Mouse (Mus musculus) limb, embryonic 12.5 days (tissue): ENCODE data around the gene Syngr4. TPM values are rescaled to one million over a fixed set of nuclear protein-coding genes. Genes with fewer than 3 reads are reported as not detected.
A peak's percentile ranks its signal among the peaks of the same experiment; 100 is the strongest.
"Not testable (repeated sequence)": the region's sequence is repeated elsewhere in the genome, so short reads cannot be mapped to it uniquely, and the experiment has no call there.

Experiments
- ATAC-seq: fragments of 200-750 bp; cut with Nextera tagmentation; 2 replicates; pipeline ENCODE4 v1.8.0; 2017; ENCODE audit warnings: low read depth, moderate TSS enrichment; ENCODE audit not compliant: insufficient number of reproducible peaks, insufficient read depth, low FRiP score, low TSS enrichment
- H3K27ac ChIP-seq: fragments of 300-500 bp; sonication (generic); 2 replicates; pipeline ENCODE4 v1.5.1; 2016; ENCODE audit warnings: mild to moderate bottlenecking, moderate library complexity
- H3K27me3 ChIP-seq: fragments of 300-500 bp; sonication (generic); 2 replicates; pipeline ENCODE4 v1.6.1; 2016; ENCODE audit warnings: mild to moderate bottlenecking, moderate library complexity
- H3K36me3 ChIP-seq: fragments of 300-500 bp; sonication (generic); 2 replicates; pipeline ENCODE4 v1.6.1; 2016; ENCODE audit warnings: mild to moderate bottlenecking, moderate library complexity
- H3K4me1 ChIP-seq: fragments of 300-500 bp; sonication (generic); replicated peaks from 2 replicates; pipeline ENCODE4 v1.6.1; 2016
- H3K4me2 ChIP-seq: fragments of 300-500 bp; sonication (generic); 2 replicates; pipeline ENCODE4 v1.6.1; 2016; ENCODE audit warnings: mild to moderate bottlenecking, moderate library complexity
- H3K4me3 ChIP-seq: fragments of 300-500 bp; sonication (generic); replicated peaks from 2 replicates; pipeline ENCODE4 v1.5.1; 2016; ENCODE audit warnings: mild to moderate bottlenecking
- H3K9ac ChIP-seq: fragments of 300-500 bp; sonication (generic); replicated peaks from 2 replicates; pipeline ENCODE4 v1.6.1; 2016; ENCODE audit warnings: mild to moderate bottlenecking, moderate library complexity
- H3K9me3 ChIP-seq: fragments of 300-500 bp; sonication (generic); 2 replicates; pipeline ENCODE4 v1.6.1; 2016; ENCODE audit warnings: mild to moderate bottlenecking, moderate library complexity
- WGBS: fragments of 180-500 bp; shearing (Covaris S2); methylation state at CpG from one replicate; pipeline ENCODE4 v1.1.7; 2016; 5-methylcytosine and 5-hydroxymethylcytosine counted together
- polyA plus RNA-seq: library from polyadenylated mRNA; unstranded; fragments of >200 nt; fragmentation: Nextera tagmentation; extraction: Ambion mirVana; gene quantifications from 2 replicates; pipeline ENCODE4 v1.2.1, GENCODE M21; 2016

Syngr4 gene
- polyA plus RNA-seq, 1 experiment from 2014 or later = 0.65 TPM

DNA sequence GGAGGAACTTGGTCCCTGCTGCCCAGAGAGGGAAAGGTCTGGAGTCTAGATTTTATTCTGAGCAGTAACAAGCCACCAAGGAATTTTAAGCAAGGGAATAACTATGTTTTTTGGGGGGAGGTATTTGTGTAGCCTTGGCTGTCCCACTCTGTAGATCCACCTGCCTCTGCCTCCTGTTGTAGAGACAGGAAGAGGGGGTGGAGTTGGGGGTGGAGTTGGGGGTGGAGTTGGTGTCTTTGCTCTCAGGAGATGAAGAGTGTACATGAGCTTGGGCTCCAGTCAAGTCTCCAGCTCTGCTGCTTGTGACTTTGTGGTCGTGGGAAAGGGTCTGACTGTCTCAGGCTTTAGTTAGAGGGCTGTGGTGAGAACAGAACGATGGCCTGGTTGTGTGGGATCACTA lies 15.5 kb downstream of the Syngr4 start:
- Histone ChIP-seq H3K9ac (no peak overlapping the region), H3K27ac (no peak overlapping the region), H3K4me3 (no peak overlapping the region), H3K4me1 (no peaks in the 10 kb centered on the region), H3K4me2 (no peak overlapping the region), H3K27me3 (no peaks in the 10 kb centered on the region), H3K9me3 (0 out of 2 replicates have a peak, but pooled peaks cover 4% of the 10 kb centered on the region), H3K36me3 (peaks cover 97% of the 10 kb centered on the region)
- 90% methylated on average over 2 of the region's 2 CpGs for WGBS
- ATAC-seq = no peak

DNA sequence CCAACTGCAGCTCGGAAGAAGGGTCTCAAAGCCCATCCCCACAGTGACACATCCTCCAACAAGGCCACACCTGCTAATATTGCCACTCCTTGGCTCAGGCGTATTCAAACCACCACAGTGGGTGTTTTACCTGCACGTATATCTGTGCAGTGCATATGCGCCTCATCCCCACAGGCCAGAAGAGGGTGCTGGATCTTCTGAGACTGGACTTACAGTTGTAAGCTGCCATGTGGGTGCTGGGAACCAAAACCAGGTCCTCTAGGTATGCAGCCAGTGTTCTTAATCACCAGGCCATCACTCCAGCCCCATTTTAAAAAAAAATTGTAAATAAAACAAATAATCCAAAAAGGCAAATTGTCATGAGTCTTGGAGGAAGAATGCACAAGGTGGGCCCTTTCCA lies 16.0 kb downstream of the Syngr4 start:
- Histone ChIP-seq H3K9ac (no peak overlapping the region), H3K9me3 (0 out of 2 replicates have a peak, but pooled peaks cover 4% of the 10 kb centered on the region), H3K36me3 (peaks cover 98% of the 10 kb centered on the region), H3K27me3 (no peaks in the 10 kb centered on the region), H3K4me1 (no peaks in the 10 kb centered on the region), H3K27ac (no peak overlapping the region), H3K4me2 (no peak overlapping the region), H3K4me3 (no peak overlapping the region)
- no peak for ATAC-seq
- WGBS = 97% methylated on average over 4 of the region's 4 CpGs

DNA sequence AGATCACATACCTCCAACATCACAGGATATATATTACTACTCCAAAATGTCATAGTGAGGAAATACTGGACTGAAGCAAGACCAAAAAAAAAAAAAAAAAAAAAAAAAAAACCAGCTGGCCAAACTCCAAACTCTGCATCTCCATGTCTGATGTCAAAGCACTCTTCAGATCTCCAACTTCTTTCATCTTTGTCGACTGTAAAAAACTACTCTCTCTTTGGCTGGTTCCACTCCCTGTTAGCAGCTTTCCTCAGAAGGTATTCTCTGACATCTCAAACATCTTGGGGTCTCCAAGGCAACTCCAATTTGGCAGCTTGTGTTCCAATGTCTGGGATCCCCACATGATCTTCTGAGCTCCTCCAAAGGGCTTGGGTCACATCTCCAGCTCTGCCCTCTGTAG lies 18.2 kb downstream of the Syngr4 start, which contains the start of gene Grin2d:
TSS of gene Grin2d (minus strand) at position 101 of the 400 bp plus-strand sequence.
- Histone ChIP-seq H3K36me3 (peaks cover 92% of the 10 kb centered on the region), H3K4me1 (peaks cover 17% of the 10 kb centered on the region)
- not testable (repeated sequence) for H3K9ac ChIP-seq, H3K9me3 ChIP-seq, H3K4me2 ChIP-seq, H3K4me3 ChIP-seq, H3K27ac ChIP-seq, H3K27me3 ChIP-seq, ATAC-seq
- 100% methylated on average over 1 of the region's 1 CpGs for WGBS

DNA sequence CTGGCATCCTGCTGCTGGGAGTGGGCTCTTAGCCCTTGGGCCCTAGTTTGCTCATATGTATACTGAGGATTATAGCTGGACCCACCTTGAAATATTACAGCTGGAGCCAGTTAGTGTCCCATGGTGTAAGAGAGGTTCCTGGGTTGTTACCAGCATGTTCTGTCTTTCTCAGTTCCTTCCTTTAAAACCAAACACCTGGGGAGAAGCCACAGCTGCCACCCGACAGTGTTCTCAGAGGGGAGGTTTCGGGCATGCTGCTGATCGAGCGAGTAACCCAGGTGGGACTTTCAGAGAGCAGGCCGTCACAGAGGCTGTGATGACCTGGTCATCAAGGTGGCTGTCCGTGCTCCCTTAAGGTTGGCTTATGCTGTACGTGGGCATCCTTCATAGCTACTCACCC lies 19.6 kb downstream of the Syngr4 start:
- no peak overlapping the region for H3K27ac ChIP-seq
- ATAC-seq = no peak
- no peak overlapping the region for H3K4me3 ChIP-seq
- 0 out of 2 replicates have a peak, but pooled peaks cover 4% of the 10 kb centered on the region for H3K9me3 ChIP-seq
- peaks cover 17% of the 10 kb centered on the region for H3K4me1 ChIP-seq
- peaks cover 78% of the 10 kb centered on the region for H3K36me3 ChIP-seq
- H3K27me3 ChIP-seq = peaks cover 3% of the 10 kb centered on the region
- H3K9ac ChIP-seq = no peak overlapping the region
- no peak overlapping the region for H3K4me2 ChIP-seq
- 94% methylated on average over 7 of the region's 7 CpGs for WGBS

DNA sequence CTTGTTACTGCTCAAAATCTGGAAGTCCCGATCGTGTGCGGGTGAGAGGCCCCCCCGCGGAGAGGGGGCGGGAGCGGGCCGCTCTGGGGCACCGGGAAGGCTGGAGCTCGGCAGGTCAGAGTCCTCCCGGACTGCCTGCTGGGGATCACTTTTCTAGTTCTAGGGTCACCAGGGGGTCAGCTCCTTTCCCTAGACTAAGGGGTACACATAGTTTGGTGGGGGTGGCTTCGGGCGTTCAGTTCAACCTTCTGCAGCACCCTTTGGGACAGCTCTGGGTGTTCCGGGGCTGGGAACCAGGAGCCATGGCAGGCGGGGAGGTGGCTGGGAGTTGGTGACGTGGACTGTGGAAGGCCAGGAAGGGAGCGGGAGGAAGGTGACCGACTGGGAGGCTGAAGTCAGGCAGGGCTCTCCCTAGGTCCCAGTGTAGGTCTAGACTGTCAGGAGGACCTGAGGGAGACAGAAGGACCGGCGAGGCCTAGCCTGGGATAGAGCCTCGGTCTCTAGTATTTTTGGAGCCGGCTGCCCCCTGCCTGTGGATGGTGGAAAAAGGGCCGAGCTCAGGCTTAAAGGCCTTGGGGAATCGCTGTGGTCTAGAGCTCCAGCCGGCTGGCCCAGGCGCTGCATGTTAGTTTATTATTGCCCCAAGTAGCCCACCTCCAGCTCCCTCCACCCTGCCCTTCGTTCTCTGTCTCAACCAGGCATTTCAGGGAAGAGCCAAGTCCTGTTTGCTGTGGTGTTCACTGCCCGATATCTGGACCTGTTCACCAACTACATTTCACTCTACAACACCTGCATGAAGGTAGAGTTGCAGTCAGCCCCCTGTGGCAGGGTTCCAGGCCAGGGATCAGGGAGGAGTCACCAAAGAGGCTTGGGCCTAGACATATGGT lies 23.2 kb downstream of the Syngr4 start:
- peak overlapping the region; percentile 76 for H3K4me2 ChIP-seq
- H3K36me3 ChIP-seq = peaks cover 42% of the 10 kb centered on the region
- H3K9me3 ChIP-seq = no peaks in the 10 kb centered on the region
- peak; percentile 22 for ATAC-seq
- peak overlapping the region; percentile 72 for H3K4me3 ChIP-seq
- peaks cover 39% of the 10 kb centered on the region for H3K27me3 ChIP-seq
- H3K9ac ChIP-seq = peak overlapping the region; percentile 96
- peak overlapping the region; percentile 89 for H3K27ac ChIP-seq
- H3K4me1 ChIP-seq = peaks cover 43% of the 10 kb centered on the region
- whole genome bisulfite sequencing = 3% methylated on average over 28 of the region's 28 CpGs

DNA sequence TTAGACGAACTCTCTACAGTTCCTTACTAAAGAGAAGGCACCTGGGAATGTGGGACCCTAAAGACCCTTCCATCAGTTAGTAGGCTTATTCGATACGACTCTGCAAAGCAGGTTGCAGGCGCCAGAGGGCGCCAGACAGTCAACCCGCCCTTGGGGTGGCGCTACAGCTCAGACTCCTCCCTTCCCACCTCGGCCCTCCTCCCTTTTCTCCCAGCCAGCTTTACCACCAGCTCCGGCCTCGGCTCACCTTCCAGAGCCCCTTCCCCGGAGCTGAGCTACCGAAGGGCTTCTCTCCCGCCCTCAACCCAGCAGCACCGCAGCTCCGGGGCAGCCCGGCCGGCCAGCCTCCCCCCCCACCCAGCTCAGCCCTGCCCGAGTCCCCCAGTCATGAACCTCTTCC lies 23.9 kb downstream of the Syngr4 start, which contains the start of gene Kdelr1:
TSS of gene Kdelr1 (plus strand) at position 149 of the 400 bp plus-strand sequence.
- H3K9me3 ChIP-seq = no peaks in the 10 kb centered on the region
- H3K4me3 ChIP-seq = peak within 1 kb of the TSS; percentile 72
- WGBS = 2% methylated on average over 18 of the region's 18 CpGs
- H3K36me3 ChIP-seq = peaks cover 38% of the 10 kb centered on the region
- H3K27ac ChIP-seq = peak within 1 kb of the TSS; percentile 89
- peaks cover 46% of the 10 kb centered on the region for H3K27me3 ChIP-seq
- H3K4me2 ChIP-seq = peak within 1 kb of the TSS; percentile 76
- H3K4me1 ChIP-seq = peaks cover 50% of the 10 kb centered on the region
- H3K9ac ChIP-seq = peak within 1 kb of the TSS; percentile 96
- peak; percentile 67 for ATAC-seq

DNA sequence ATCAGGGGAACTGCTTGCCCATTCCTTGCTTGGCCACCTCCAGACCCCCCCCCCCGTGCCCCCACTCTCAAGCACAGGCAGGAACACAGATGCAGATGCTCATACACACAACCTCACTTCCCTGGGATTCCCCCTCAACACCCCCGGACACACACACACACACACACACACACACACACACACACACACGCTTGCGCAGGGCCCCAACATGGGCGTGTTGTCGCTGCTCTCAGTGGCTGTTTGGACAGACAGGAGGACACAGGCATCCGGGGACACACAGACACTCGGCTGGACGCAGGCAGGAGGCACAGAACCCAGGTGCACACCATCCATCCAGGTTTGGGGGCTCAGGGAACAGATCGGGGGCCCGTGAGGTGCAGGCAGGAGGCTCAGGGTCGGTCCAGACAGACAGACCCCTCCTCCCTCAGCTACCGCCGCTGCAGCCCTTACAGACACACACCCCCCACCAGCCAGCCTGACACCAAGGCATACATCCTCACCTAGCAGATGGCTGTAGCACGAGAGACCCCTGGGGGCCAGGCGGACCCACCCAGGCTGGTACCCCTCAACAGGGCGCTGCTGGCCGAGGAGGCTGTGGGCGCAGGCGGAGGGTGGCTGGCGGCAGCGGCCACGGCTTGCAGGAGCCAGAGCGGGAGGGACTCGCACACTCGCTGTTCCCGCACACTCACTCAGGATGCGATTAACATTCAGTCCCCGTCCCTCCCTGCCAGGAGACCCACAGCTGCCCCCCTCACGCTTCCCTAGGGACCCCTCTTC lies 26.0 kb downstream of the Syngr4 start:
- peak overlapping the region; percentile 60 for H3K9ac ChIP-seq
- peaks cover 16% of the 10 kb centered on the region for H3K36me3 ChIP-seq
- H3K4me2 ChIP-seq = peak overlapping the region; percentile 65
- H3K4me1 ChIP-seq = peaks cover 58% of the 10 kb centered on the region
- H3K9me3 ChIP-seq = no peaks in the 10 kb centered on the region
- peaks cover 61% of the 10 kb centered on the region for H3K27me3 ChIP-seq
- no peak overlapping the region for H3K27ac ChIP-seq
- peak overlapping the region; percentile 34 for H3K4me3 ChIP-seq
- ATAC-seq = no peak
- WGBS = under 1% methylated on average over 30 of the region's 30 CpGs

DNA sequence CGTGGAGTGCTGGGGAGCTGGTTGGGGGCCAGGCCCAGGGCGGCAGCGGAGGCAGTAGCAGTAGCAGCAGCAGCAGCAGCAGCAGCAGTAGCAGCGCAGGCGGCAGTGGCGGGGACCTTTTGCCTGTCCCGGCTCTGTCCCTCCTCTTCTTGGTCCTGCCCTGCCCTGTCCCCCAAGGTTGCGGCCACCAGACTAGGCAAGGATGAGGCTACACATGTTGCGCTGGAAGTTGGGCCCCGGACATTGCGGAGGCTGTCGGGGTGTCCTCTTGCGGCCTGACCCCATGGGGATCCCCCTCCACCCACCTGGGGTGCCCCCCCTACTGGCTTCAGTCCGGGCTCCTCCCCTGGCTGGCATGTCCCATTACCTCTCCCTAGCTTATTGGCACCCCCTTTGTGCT lies 26.7 kb downstream of the Syngr4 start:
- H3K36me3 ChIP-seq = peaks cover 9% of the 10 kb centered on the region
- no peak overlapping the region for H3K27ac ChIP-seq
- peak overlapping the region; percentile 34 for H3K4me3 ChIP-seq
- peak overlapping the region; percentile 65 for H3K4me2 ChIP-seq
- peaks cover 54% of the 10 kb centered on the region for H3K4me1 ChIP-seq
- H3K27me3 ChIP-seq = peaks cover 61% of the 10 kb centered on the region
- peak overlapping the region; percentile 38 for H3K9ac ChIP-seq
- no peak for ATAC-seq
- 3% methylated on average over 14 of the region's 14 CpGs for WGBS
- H3K9me3 ChIP-seq = no peaks in the 10 kb centered on the region

DNA sequence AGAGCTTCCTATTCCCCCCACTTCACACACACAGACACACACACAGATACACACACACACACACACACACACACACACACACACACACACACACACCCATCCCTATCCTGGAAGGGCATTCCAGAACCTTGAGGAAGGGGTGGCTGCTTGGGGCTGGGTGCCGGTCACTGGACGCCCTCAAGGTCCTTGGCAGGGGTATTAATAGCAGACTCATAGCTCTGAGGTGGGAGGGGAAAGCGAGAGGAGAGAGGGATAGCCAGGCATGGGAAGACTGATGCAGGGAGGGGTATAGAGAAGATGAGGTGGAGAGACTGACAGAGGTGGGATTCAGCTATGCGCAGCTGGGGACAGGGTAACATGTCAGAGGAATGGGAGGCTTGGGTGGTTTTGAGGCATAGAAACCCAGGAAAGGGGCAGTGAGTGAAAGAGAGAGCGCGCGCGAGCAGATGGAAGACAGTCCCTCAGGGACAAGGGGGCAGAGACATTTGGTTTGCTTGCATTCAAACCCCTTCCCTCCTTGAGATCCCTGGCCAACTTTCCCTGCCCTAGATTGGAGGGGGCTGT lies 27.3 kb downstream of the Syngr4 start:
- peak overlapping the region; percentile 65 for H3K4me2 ChIP-seq
- peak overlapping the region; percentile 34 for H3K4me3 ChIP-seq
- H3K4me1 ChIP-seq = peaks cover 48% of the 10 kb centered on the region
- ATAC-seq = no peak
- H3K9ac ChIP-seq = peak overlapping the region; percentile 38
- peaks cover 4% of the 10 kb centered on the region for H3K36me3 ChIP-seq
- 9% methylated on average over 8 of the region's 8 CpGs for WGBS
- no peak overlapping the region for H3K27ac ChIP-seq
- H3K27me3 ChIP-seq = peaks cover 61% of the 10 kb centered on the region
- H3K9me3 ChIP-seq = no peaks in the 10 kb centered on the region

DNA sequence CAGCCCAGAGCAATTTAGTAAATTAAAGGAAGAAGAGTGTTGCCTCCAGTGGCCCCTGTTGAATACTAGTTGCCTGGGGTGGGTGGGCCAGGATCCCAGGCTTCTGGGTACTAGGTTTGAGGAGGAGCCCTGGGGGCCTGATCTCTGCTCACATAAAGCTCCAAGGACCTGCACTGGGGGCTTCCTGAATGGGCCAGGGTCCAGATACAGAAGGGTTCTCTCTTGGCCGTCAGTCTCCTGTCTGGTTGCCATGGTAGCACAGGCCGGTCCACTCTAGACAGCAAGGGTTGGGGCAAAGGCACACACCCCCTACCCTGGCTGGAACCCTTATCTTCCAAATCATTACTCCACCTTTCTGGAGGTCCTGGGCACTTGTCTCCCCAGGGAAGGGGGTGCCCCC lies 28.6 kb downstream of the Syngr4 start:
- H3K27ac ChIP-seq = no peak overlapping the region
- 34% methylated on average over 2 of the region's 2 CpGs for WGBS
- H3K9ac ChIP-seq = no peak overlapping the region
- peaks cover 61% of the 10 kb centered on the region for H3K27me3 ChIP-seq
- no peaks in the 10 kb centered on the region for H3K9me3 ChIP-seq
- H3K36me3 ChIP-seq = no peaks in the 10 kb centered on the region
- ATAC-seq = no peak
- no peak overlapping the region; the same call in 1 of the 2 replicates for H3K4me2 ChIP-seq
- no peak overlapping the region for H3K4me3 ChIP-seq
- peaks cover 41% of the 10 kb centered on the region for H3K4me1 ChIP-seq
